Mouse (Mus musculus): ENCODE measurements around the gene Tmem125. TPM values are rescaled to one million over a fixed set of nuclear protein-coding genes. Genes with fewer than 3 reads are reported as not detected.

Gene Tmem125
- total RNA-seq, 1 experiment, result 12.0 TPM

DNA sequence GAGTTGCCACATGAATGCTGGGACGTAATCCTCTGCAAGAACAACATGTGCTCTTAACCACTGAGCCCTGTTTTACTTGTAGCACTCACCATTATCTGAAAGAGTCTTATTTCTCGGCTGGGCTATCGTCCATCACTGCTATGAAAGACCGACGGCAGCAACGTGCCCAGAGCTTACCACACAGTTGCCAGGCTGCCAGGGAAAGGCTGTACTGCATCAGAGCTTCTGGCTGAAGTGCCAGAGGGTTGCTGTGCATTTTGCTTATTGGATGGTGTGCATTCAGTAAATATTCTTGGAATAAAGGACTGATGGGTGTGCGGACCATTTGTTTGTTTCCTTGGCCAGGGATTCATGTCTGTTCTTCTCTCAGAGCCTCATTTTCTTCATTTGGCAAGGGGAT is 19.9 kb downstream of the Tmem125 start:
- in situ Hi-C loops (cut with MboI; ENCODE audit: low sequenced_read_pairs in 2 of 2, unreplicated experiment in 2 of 2), result no loop called here
- DNase-seq (ENCODE audit: low read depth, low spot score), result no peak
- Histone ChIP-seq H3K9ac (ENCODE audit: insufficient read depth, low read depth, low read length, poor library complexity, severe bottlenecking) (no peak overlapping the region), H3K4me3 (ENCODE audit: insufficient read depth in 1 of 2, low read depth in 1 of 2, low read length in 2 of 2, poor library complexity in 1 of 2, severe bottlenecking in 1 of 2) (no peak overlapping the region), H3K27ac (ENCODE audit: insufficient read depth, low read depth, low read length, poor library complexity, severe bottlenecking) (no peak overlapping the region), H3K9me3 (ENCODE audit: control insufficient read depth, insufficient read depth, low read depth, low read length) (no peaks in the 10 kb centered on the region), H3K36me3 (ENCODE audit: control insufficient read depth, insufficient read depth, low read length, poor library complexity, severe bottlenecking) (no peaks in the 10 kb centered on the region), H3K4me1 (ENCODE audit: control insufficient read depth in 2 of 2, insufficient read depth in 2 of 2, low read length in 2 of 2, poor library complexity in 1 of 2) (peaks cover 10 to 22% of the 10 kb centered on the region in 2 experiments; a peak in 3 of 4 replicates)
- no peak for TF ChIP-seq MAFK (IDR thresholded peaks at IDR 0.05; ENCODE audit: insufficient read depth, low read depth, low read length)

- Histone ChIP-seq H3K4me1 (ENCODE audit: control insufficient read depth in 2 of 2, insufficient read depth in 2 of 2, low read length in 2 of 2, poor library complexity in 1 of 2) (peaks cover 9 to 24% of the 10 kb centered on the region in 2 experiments; a peak in 2 of 4 replicates), H3K9ac (ENCODE audit: insufficient read depth, low read depth, low read length, poor library complexity, severe bottlenecking) (no peak overlapping the region), H3K9me3 (ENCODE audit: control insufficient read depth, insufficient read depth, low read depth, low read length) (no peaks in the 10 kb centered on the region), H3K27ac (ENCODE audit: insufficient read depth, low read depth, low read length, poor library complexity, severe bottlenecking) (no peak overlapping the region), H3K36me3 (ENCODE audit: control insufficient read depth, insufficient read depth, low read length, poor library complexity, severe bottlenecking) (no peaks in the 10 kb centered on the region), H3K4me3 (ENCODE audit: insufficient read depth in 1 of 2, low read depth in 1 of 2, low read length in 2 of 2, poor library complexity in 1 of 2, severe bottlenecking in 1 of 2) (no peak overlapping the region)
- TF ChIP-seq ZC3H11A (IDR thresholded peaks at IDR 0.05; ENCODE audit: borderline replicate concordance, low read depth, low read length) (no peak), ZNF384 (IDR thresholded peaks at IDR 0.05; ENCODE audit: low read depth, low read length) (no peak), HCFC1 (IDR thresholded peaks at IDR 0.05; ENCODE audit: borderline replicate concordance, insufficient read depth, low read length) (no peak), MAFK (IDR thresholded peaks at IDR 0.05; ENCODE audit: insufficient read depth, low read depth, low read length) (no peak), CHD2 (IDR thresholded peaks at IDR 0.05; ENCODE audit: low read depth, low read length) (no peak)
- no peak for DNase-seq (ENCODE audit: low read depth, low spot score)
- in situ Hi-C loops (cut with MboI; ENCODE audit: low sequenced_read_pairs in 2 of 2, unreplicated experiment in 2 of 2), result no loop called here
Measured at GRCm38 (mm10) chr4:118522248-118522647, 21.6 kb downstream of the Tmem125 start.

DNA sequence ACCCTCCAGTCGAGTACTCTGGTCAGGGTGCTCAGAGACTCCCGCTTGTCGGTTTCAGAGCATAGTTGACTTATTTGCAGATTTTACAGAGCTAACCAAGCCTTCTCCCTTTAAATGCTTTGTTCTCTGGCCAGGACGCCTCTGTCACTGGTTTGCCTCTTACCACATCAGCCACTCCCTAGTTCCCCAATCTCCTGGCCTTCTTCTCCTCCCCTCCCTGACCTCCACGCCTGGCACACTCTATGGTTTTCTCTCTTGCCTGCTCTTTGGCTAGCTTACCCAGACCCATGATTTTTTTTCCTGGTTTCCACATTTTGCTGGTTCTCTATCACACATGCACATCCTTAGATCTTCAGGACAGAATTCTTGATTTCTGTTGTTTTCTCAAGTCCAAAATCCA is 25.6 kb downstream of the Tmem125 start:
- Histone ChIP-seq H3K27ac (ENCODE audit: insufficient read depth, low read depth, low read length, poor library complexity, severe bottlenecking) (peak overlapping the region; percentile 4), H3K36me3 (ENCODE audit: control insufficient read depth, insufficient read depth, low read length, poor library complexity, severe bottlenecking) (no peaks in the 10 kb centered on the region), H3K9ac (ENCODE audit: insufficient read depth, low read depth, low read length, poor library complexity, severe bottlenecking) (no peak overlapping the region), H3K4me1 (ENCODE audit: control insufficient read depth in 2 of 2, insufficient read depth in 2 of 2, low read length in 2 of 2, poor library complexity in 1 of 2) (peaks cover 5 to 22% of the 10 kb centered on the region in 2 experiments; a peak in 1 of 4 replicates), H3K9me3 (ENCODE audit: control insufficient read depth, insufficient read depth, low read depth, low read length) (no peaks in the 10 kb centered on the region), H3K4me3 (ENCODE audit: insufficient read depth in 1 of 2, low read depth in 1 of 2, low read length in 2 of 2, poor library complexity in 1 of 2, severe bottlenecking in 1 of 2) (no peak overlapping the region)
- no peak for DNase-seq (ENCODE audit: low read depth, low spot score)
- in situ Hi-C loops (cut with MboI; ENCODE audit: low sequenced_read_pairs in 2 of 2, unreplicated experiment in 2 of 2), result no loop called here
- TF ChIP-seq CHD2 (IDR thresholded peaks at IDR 0.05; ENCODE audit: low read depth, low read length) (no peak), HCFC1 (IDR thresholded peaks at IDR 0.05; ENCODE audit: borderline replicate concordance, insufficient read depth, low read length) (no peak), ZNF384 (IDR thresholded peaks at IDR 0.05; ENCODE audit: low read depth, low read length) (no peak), ZC3H11A (IDR thresholded peaks at IDR 0.05; ENCODE audit: borderline replicate concordance, low read depth, low read length) (no peak), MAFK (IDR thresholded peaks at IDR 0.05; ENCODE audit: insufficient read depth, low read depth, low read length) (no peak)

- no peak for DNase-seq (ENCODE audit: low read depth, low spot score)
- Histone ChIP-seq H3K4me3 (ENCODE audit: insufficient read depth in 1 of 2, low read depth in 1 of 2, low read length in 2 of 2, poor library complexity in 1 of 2, severe bottlenecking in 1 of 2) (peak overlapping the region; percentile 27 to 44; a peak in 3 of 4 replicates), H3K36me3 (ENCODE audit: control insufficient read depth, insufficient read depth, low read length, poor library complexity, severe bottlenecking) (no peaks in the 10 kb centered on the region), H3K4me1 (ENCODE audit: control insufficient read depth in 2 of 2, insufficient read depth in 2 of 2, low read length in 2 of 2, poor library complexity in 1 of 2) (peaks cover 5 to 22% of the 10 kb centered on the region in 2 experiments; a peak in 1 of 4 replicates), H3K27ac (ENCODE audit: insufficient read depth, low read depth, low read length, poor library complexity, severe bottlenecking) (peak overlapping the region; percentile 57), H3K9ac (ENCODE audit: insufficient read depth, low read depth, low read length, poor library complexity, severe bottlenecking) (no peak overlapping the region), H3K9me3 (ENCODE audit: control insufficient read depth, insufficient read depth, low read depth, low read length) (no peaks in the 10 kb centered on the region)
- TF ChIP-seq MAFK (IDR thresholded peaks at IDR 0.05; ENCODE audit: insufficient read depth, low read depth, low read length) (no peak), ZNF384 (IDR thresholded peaks at IDR 0.05; ENCODE audit: low read depth, low read length) (no peak), HCFC1 (IDR thresholded peaks at IDR 0.05; ENCODE audit: borderline replicate concordance, insufficient read depth, low read length) (no peak), CHD2 (IDR thresholded peaks at IDR 0.05; ENCODE audit: low read depth, low read length) (no peak), ZC3H11A (IDR thresholded peaks at IDR 0.05; ENCODE audit: borderline replicate concordance, low read depth, low read length) (no peak)
- in situ Hi-C loops (cut with MboI; ENCODE audit: low sequenced_read_pairs in 2 of 2, unreplicated experiment in 2 of 2), result no loop called here
Measured at GRCm38 (mm10) chr4:118517497-118518146, 26.2 kb downstream of the Tmem125 start.
